Mouse (Mus musculus) ZHBTc4 (cell line): ENCODE measurements around the gene Anxa2.

ENCODE experiments used
- DNase-seq: peaks from one replicate; pipeline ENCODE4 v3.0.0-alpha.2; 2011; ENCODE audit warnings: low read depth, low spot score

Gene Anxa2

GRCm38 (mm10) chr9:69453066-69453900 lies at the start of gene Anxa2:
TSS of gene Anxa2 (plus strand) at chr9:69453620.
- DNase-seq, result peak; percentile 87

- no peak for DNase-seq
Observed at GRCm38 (mm10) chr9:69404671-69405070, 48.7 kb upstream of the Anxa2 start.

DNA sequence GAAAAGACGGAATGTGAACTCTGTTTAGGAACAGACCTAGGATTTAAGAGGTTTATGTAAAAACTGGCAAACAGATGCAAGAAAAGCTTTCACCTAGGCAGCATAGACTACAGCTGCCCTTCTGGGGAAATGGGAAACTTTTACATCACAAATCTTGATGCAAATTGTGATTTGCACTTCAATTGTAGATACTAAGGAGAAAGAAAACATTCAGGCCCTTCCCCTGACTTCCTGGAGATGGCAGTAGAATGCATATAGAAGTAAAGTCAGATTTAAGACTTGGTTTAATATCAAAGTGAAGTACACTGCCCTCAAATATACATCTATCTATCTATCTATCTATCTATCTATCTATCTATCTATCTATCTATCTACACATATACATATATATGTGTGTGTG lies 33.9 kb upstream of the Anxa2 start:
- peak; percentile 59 for DNase-seq

- DNase-seq, result no peak
Observed at GRCm38 (mm10) chr9:69430531-69430930, 22.9 kb upstream of the Anxa2 start.

DNA sequence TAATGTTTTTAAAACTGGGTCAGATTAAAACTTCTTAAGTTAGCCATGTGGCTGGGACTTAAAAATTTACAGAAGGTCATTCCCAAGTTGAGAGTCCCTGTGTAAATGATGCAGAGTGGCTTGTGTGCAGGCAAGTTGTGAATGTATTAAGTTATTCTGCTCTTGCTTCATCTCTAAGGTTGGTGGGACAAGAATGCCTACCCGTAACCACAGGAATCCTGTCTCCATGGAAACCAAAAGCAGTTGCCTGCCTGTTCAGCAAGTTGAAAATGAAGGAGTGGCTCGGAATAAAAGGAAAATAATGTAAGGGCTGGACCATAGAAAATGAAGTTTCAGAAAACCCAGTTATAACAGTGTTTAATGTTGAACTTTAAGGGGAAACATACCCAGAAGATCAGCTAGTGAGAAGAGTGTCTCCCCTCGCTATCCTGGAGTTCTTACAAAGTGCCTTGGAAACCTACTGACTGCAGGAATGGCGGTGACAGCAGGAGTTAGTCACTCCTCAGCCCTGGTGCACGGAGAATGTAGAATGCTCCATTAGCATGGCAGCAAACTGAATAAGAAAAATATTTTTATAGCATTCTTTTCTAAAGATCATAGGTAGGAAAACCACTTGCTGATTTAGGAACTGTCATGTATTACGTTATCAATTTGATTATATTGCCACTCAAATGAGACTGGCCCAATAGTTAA lies 21.4 kb upstream of the Anxa2 start:
- DNase-seq, result peak; percentile 39

- no peak for DNase-seq
Observed at GRCm38 (mm10) chr9:69435194-69435593, 18.2 kb upstream of the Anxa2 start.

DNA sequence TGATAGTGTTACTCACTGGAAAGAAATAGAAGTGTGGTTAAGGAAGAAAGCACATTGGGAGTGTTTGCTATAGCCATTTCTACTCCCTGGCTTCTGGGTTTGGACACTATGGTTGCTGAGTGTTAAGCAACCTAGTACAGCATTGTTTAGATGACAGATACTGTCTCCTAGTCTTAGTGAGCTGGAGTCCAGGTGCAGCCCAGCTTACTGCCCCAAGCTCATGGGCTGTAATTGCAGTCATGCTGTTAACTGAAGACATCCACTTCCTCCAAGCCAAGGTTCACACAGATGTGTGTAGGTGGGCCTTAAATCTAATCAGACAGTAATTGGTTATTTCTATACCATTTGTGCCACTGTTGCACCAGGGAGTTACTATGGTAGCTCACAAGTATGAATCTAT lies 17.8 kb upstream of the Anxa2 start:
- DNase-seq, result no peak

DNA sequence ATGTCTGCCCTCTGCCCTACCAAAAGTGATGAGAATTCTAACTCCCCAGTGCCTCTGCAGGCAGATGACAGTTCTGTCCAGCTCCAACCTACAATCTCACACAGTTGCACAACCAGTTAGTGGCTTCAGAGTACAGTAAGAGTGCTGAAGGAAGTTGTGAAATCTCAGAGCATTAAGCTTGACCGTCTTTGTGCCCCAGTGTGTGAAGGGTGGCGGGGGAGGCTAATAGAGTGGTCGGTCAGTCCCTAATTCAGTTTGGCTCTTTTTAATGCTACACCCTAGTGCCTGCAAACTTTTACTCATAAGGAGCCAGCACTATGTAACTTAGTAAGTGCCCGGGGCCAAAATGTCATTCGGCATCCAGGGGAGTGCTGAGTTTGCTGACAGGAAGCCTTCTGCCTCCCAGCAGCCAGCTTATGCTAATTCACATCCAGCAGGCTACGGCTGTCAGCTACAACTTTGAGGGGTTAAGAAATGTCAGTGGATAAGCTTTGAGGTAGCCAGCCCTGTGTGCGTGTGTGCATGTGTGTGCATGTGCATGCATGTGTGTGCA lies 13.5 kb upstream of the Anxa2 start:
- no peak for DNase-seq

GRCm38 (mm10) chr9:69442471-69443038 lies 10.9 kb upstream of the Anxa2 start:
- no peak for DNase-seq

DNA sequence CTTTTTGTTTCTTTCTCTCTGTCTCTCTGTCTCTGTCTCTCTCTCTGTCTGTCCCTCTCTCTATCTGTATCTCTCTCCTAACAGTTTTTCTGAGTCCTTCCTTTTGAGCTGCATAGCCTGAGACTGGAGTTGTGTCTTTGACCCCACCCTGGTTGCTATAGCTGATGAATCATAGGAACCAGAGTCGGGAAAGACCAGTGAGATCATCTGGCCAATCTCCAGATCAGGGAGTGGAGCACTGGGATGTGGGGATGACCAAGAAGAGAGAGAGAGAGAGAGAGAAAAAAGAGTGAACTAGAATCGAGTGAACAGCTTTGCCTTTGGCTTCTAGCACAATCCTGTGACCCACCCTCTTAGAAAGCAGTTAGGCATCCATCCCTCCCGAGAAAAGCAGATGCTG lies 10.2 kb upstream of the Anxa2 start:
- DNase-seq, result no peak

DNA sequence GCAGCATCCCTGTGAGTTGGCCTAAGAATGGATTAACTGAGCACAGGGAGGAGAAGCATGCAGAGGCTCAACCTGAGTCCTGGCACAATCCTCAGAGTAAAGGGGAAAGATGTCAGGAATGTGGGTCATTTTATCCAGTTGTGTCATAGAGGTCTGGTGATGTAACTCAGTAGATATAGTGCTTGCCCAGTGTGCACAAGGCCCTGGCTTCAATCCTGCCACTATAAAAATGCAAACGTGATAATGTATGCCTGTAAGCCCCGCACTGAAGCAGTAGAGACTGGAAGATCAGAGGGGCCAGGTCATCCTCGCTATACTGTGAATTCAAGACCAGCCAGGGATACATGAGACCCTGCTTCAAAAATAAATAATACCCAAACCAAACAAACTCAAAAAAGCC lies 4.6 kb upstream of the Anxa2 start:
- no peak for DNase-seq

- DNase-seq, result no peak
Observed at GRCm38 (mm10) chr9:69450636-69451035, 2.8 kb upstream of the Anxa2 start.

DNA sequence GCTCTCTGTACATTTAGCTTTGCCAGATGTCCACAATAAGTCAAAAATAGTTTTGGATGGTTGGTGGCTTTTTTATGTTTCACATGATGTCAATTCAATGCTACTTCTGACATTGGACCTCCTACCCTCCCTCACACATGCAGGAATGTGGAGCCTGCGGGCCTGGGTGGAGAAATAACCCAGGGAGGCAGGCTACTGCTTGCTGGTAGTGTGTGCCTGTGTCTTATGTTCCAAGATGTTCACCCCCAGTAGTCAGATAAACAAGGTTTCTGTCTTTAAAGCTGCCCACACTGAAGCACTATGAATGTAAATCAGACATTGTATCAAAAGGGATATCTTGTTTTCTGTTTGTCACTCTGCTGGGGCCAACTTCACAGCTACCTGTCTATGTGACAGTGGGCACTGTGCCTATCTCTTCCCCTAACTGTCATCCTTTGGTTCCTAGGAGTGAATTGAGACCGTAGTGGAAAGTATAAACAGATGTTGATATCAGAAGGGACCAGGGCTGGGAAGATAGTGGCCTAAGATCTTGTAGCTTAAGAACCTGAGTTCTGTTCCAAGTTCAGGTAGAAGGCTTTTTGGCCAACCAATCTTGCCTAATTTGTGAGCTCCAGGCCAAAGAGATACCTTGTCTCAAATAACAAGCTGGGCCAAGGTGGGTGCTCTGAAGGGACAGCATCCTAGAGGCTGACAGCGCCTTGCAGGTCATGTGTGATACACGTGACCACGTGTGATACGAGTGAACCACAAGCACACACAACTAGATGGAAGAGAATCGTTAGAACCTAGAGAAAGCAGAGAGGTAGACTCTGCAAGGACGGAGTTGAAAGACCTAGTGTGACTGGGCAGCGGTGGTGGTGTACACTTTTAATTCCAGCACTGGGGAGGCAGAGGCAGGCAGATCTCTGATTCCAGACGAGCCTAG lies 1.3 kb upstream of the Anxa2 start:
- DNase-seq, result no peak

GRCm38 (mm10) chr9:69453901-69454666 lies 664 bp downstream of the Anxa2 start:
- no peak for DNase-seq

- no peak for DNase-seq
Observed at GRCm38 (mm10) chr9:69454691-69455090, 1.3 kb downstream of the Anxa2 start.

- no peak for DNase-seq
Observed at GRCm38 (mm10) chr9:69455391-69455790, 2.0 kb downstream of the Anxa2 start.

- no peak for DNase-seq
Observed at GRCm38 (mm10) chr9:69456406-69457075, 3.1 kb downstream of the Anxa2 start.

DNA sequence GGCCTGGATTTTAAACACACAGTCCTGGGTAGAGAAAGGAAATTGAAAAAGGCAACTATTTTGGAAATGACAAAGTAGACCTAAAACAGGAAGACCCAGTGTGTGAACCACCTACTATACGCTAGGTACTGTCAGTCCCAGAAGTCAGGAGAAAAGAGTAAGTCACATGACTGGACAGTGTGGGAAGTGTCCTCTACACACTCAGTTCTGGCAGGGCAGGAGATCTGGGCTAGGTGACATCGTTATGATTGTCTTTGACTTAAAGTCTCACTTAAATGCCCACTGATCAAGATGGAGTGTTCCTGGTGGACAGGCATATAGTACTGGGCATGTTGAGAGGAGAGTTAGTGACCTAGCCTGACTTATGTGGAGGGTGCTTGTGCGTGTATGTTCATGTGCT lies 3.7 kb downstream of the Anxa2 start:
- DNase-seq, result no peak

DNA sequence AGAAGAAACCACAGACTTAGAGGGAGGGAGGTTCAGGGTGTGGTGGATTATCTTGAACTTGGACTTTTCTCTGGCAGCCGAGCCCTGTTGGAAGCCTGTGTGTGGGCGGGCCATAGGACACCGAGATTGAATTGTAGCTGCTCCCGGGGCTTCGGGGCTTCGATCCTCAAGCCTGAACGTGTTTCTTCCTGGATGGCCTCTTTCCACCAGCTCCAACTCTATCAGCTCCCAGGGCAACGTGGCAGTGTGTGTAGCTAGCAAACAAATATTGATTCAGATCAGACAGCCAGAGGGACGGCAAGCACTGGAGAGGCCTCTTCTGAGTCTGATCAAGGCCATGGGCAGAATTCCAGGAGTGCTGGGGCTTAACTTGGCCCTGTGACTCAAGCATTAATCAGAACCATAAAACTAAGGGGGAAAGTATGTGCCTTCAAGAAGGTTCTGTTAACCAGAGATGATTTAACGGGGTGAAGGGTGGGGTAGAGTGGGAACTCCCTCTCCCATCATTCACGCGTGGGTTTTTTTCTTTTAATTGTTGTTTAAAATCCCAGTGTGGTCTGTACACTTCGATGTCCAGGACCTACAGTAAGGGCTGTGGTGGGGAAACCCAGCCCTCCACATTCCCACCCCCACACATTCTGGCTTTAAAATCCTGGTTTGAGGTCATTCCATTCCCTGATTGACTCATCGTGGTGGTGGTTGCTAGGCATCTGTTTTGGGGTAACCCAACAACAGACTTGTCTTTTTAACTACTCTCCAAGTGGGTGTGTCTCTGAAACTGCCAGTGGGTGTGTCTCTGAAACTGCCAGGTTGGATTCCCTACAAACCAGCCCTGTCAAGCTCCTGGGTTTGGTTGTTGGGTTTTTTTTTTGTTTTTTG lies 4.6 kb downstream of the Anxa2 start:
- no peak for DNase-seq
